Mouse (Mus musculus): ENCODE results near the gene Fkbp1a. TPM values are rescaled to one million over a fixed set of nuclear protein-coding genes. Genes with fewer than 3 reads are reported as not detected.

Fkbp1a gene
- polyA plus RNA-seq, 1 experiment from 2014 or later, result 644 TPM

GRCm38 (mm10) chr2:151524324-151525041, 17.8 kb upstream of the Fkbp1a start:
- 76% methylated on average over 4 of the region's 4 CpGs for WGBS
- ATAC-seq, result no peak

GRCm38 (mm10) chr2:151525520-151525919, 16.8 kb upstream of the Fkbp1a start:
- ATAC-seq (no peak), DNase-seq (ENCODE audit: low spot score) (no peak)
- no peaks in the 10 kb centered on the region for H3K27me3 ChIP-seq (replicated peaks; ENCODE audit: control insufficient read depth, insufficient read depth, low read length)
- no peak overlapping the region for H3K4me3 ChIP-seq (ENCODE audit: low read depth, low read length)
- no peaks in the 10 kb centered on the region for H3K9me3 ChIP-seq (replicated peaks; ENCODE audit: control insufficient read depth, low read length)
- no peak overlapping the region for H3K4me2 ChIP-seq (ENCODE audit: low read length)
- no peaks in the 10 kb centered on the region for H3K4me1 ChIP-seq (ENCODE audit: control insufficient read depth, insufficient read depth, low read length)
- no peak overlapping the region for H3K27ac ChIP-seq (ENCODE audit: low read depth, low read length)
- H3K9ac ChIP-seq (ENCODE audit: low read length), result no peak overlapping the region
- peaks cover 3% of the 10 kb centered on the region; the same call in 1 of the 2 replicates for H3K36me3 ChIP-seq (ENCODE audit: control insufficient read depth, insufficient read depth, low read length)
- WGBS, result 77% methylated on average over 2 of the region's 2 CpGs

More at GRCm38 (mm10) chr2:151524324-151525041, 17.8 kb upstream of the Fkbp1a start:
- Histone ChIP-seq H3K27me3 (replicated peaks; ENCODE audit: control insufficient read depth, insufficient read depth, low read length) (no peaks in the 10 kb centered on the region), H3K4me2 (ENCODE audit: low read length) (no peak overlapping the region), H3K4me3 (ENCODE audit: low read depth, low read length) (no peak overlapping the region), H3K36me3 (ENCODE audit: control insufficient read depth, insufficient read depth, low read length) (peaks cover 8% of the 10 kb centered on the region; the same call in 1 of the 2 replicates), H3K27ac (ENCODE audit: low read depth, low read length) (no peak overlapping the region), H3K4me1 (ENCODE audit: control insufficient read depth, insufficient read depth, low read length) (no peaks in the 10 kb centered on the region), H3K9me3 (replicated peaks; ENCODE audit: control insufficient read depth, low read length) (no peaks in the 10 kb centered on the region), H3K9ac (ENCODE audit: low read length) (no peak overlapping the region)
- DNase-seq (ENCODE audit: low spot score), result no peak

GRCm38 (mm10) chr2:151528066-151528465, 14.2 kb upstream of the Fkbp1a start:
- H3K9ac ChIP-seq (ENCODE audit: low read length), result no peak overlapping the region
- WGBS, result 88% methylated on average over 1 of the region's 1 CpGs
- H3K27ac ChIP-seq (ENCODE audit: low read depth, low read length), result no peak overlapping the region
- no peaks in the 10 kb centered on the region for H3K36me3 ChIP-seq (ENCODE audit: control insufficient read depth, insufficient read depth, low read length)
- H3K4me1 ChIP-seq (ENCODE audit: control insufficient read depth, insufficient read depth, low read length), result no peaks in the 10 kb centered on the region
- H3K9me3 ChIP-seq (replicated peaks; ENCODE audit: control insufficient read depth, low read length), result no peaks in the 10 kb centered on the region
- H3K27me3 ChIP-seq (replicated peaks; ENCODE audit: control insufficient read depth, insufficient read depth, low read length), result no peaks in the 10 kb centered on the region
- no peak overlapping the region for H3K4me3 ChIP-seq (ENCODE audit: low read depth, low read length)
- DNase-seq (ENCODE audit: low spot score), result no peak
- H3K4me2 ChIP-seq (ENCODE audit: low read length), result no peak overlapping the region
- no peak for ATAC-seq

GRCm38 (mm10) chr2:151529169-151529568, 13.1 kb upstream of the Fkbp1a start:
- no peak overlapping the region for H3K4me2 ChIP-seq (ENCODE audit: low read length)
- no peaks in the 10 kb centered on the region for H3K27me3 ChIP-seq (replicated peaks; ENCODE audit: control insufficient read depth, insufficient read depth, low read length)
- H3K4me1 ChIP-seq (ENCODE audit: control insufficient read depth, insufficient read depth, low read length), result no peaks in the 10 kb centered on the region
- H3K27ac ChIP-seq (ENCODE audit: low read depth, low read length), result no peak overlapping the region
- ATAC-seq (no peak), DNase-seq (ENCODE audit: low spot score) (no peak)
- no peak overlapping the region for H3K4me3 ChIP-seq (ENCODE audit: low read depth, low read length)
- no peak overlapping the region for H3K9ac ChIP-seq (ENCODE audit: low read length)
- H3K36me3 ChIP-seq (ENCODE audit: control insufficient read depth, insufficient read depth, low read length), result no peaks in the 10 kb centered on the region
- no peaks in the 10 kb centered on the region for H3K9me3 ChIP-seq (replicated peaks; ENCODE audit: control insufficient read depth, low read length)

GRCm38 (mm10) chr2:151530378-151531230, 11.7 kb upstream of the Fkbp1a start:
- Histone ChIP-seq H3K9me3 (replicated peaks; ENCODE audit: control insufficient read depth, low read length) (no peaks in the 10 kb centered on the region), H3K4me1 (ENCODE audit: control insufficient read depth, insufficient read depth, low read length) (no peaks in the 10 kb centered on the region), H3K27ac (ENCODE audit: low read depth, low read length) (no peak overlapping the region), H3K36me3 (ENCODE audit: control insufficient read depth, insufficient read depth, low read length) (no peaks in the 10 kb centered on the region), H3K9ac (ENCODE audit: low read length) (no peak overlapping the region), H3K4me2 (ENCODE audit: low read length) (no peak overlapping the region), H3K27me3 (replicated peaks; ENCODE audit: control insufficient read depth, insufficient read depth, low read length) (no peaks in the 10 kb centered on the region), H3K4me3 (ENCODE audit: low read depth, low read length) (no peak overlapping the region)
- ATAC-seq (no peak), DNase-seq (ENCODE audit: low spot score) (no peak)
- WGBS, result 61% methylated on average over 8 of the region's 8 CpGs

GRCm38 (mm10) chr2:151533632-151534031, 8.7 kb upstream of the Fkbp1a start:
- no peak overlapping the region for H3K4me2 ChIP-seq (ENCODE audit: low read length)
- H3K4me3 ChIP-seq (ENCODE audit: low read depth, low read length), result no peak overlapping the region
- WGBS, result 82% methylated on average over 6 of the region's 6 CpGs
- H3K9me3 ChIP-seq (replicated peaks; ENCODE audit: control insufficient read depth, low read length), result no peaks in the 10 kb centered on the region
- H3K36me3 ChIP-seq (ENCODE audit: control insufficient read depth, insufficient read depth, low read length), result no peaks in the 10 kb centered on the region
- no peak for ATAC-seq
- no peak overlapping the region for H3K27ac ChIP-seq (ENCODE audit: low read depth, low read length)
- no peaks in the 10 kb centered on the region for H3K4me1 ChIP-seq (ENCODE audit: control insufficient read depth, insufficient read depth, low read length)
- H3K27me3 ChIP-seq (replicated peaks; ENCODE audit: control insufficient read depth, insufficient read depth, low read length), result no peaks in the 10 kb centered on the region
- H3K9ac ChIP-seq (ENCODE audit: low read length), result no peak overlapping the region
- no peak for DNase-seq (ENCODE audit: low spot score)

GRCm38 (mm10) chr2:151535961-151536617, 6.2 kb upstream of the Fkbp1a start:
- DNase-seq (ENCODE audit: low spot score) (peak; percentile 24), ATAC-seq (peak; percentile 48; the same call in 1 of the 2 replicates)
- H3K36me3 ChIP-seq (ENCODE audit: control insufficient read depth, insufficient read depth, low read length), result no peaks in the 10 kb centered on the region
- no peaks in the 10 kb centered on the region for H3K27me3 ChIP-seq (replicated peaks; ENCODE audit: control insufficient read depth, insufficient read depth, low read length)
- no peak overlapping the region for H3K4me3 ChIP-seq (ENCODE audit: low read depth, low read length)
- H3K27ac ChIP-seq (ENCODE audit: low read depth, low read length), result no peak overlapping the region; the same call in 1 of the 2 replicates
- no peak overlapping the region for H3K9ac ChIP-seq (ENCODE audit: low read length)
- WGBS, result 64% methylated on average over 1 of the region's 1 CpGs
- no peak overlapping the region for H3K4me2 ChIP-seq (ENCODE audit: low read length)
- no peaks in the 10 kb centered on the region for H3K9me3 ChIP-seq (replicated peaks; ENCODE audit: control insufficient read depth, low read length)
- no peaks in the 10 kb centered on the region for H3K4me1 ChIP-seq (ENCODE audit: control insufficient read depth, insufficient read depth, low read length)

GRCm38 (mm10) chr2:151536618-151536974, 5.7 kb upstream of the Fkbp1a start:
- no peak overlapping the region for H3K4me2 ChIP-seq (ENCODE audit: low read length)
- no peaks in the 10 kb centered on the region for H3K36me3 ChIP-seq (ENCODE audit: control insufficient read depth, insufficient read depth, low read length)
- H3K4me1 ChIP-seq (ENCODE audit: control insufficient read depth, insufficient read depth, low read length), result peaks cover 4% of the 10 kb centered on the region
- H3K27ac ChIP-seq (ENCODE audit: low read depth, low read length), result no peak overlapping the region
- no peak overlapping the region for H3K4me3 ChIP-seq (ENCODE audit: low read depth, low read length)
- H3K27me3 ChIP-seq (replicated peaks; ENCODE audit: control insufficient read depth, insufficient read depth, low read length), result no peaks in the 10 kb centered on the region
- H3K9ac ChIP-seq (ENCODE audit: low read length), result no peak overlapping the region
- no peaks in the 10 kb centered on the region for H3K9me3 ChIP-seq (replicated peaks; ENCODE audit: control insufficient read depth, low read length)
- ATAC-seq (peak; percentile 35; the same call in 1 of the 2 replicates), DNase-seq (ENCODE audit: low spot score) (peak; percentile 46)
- 55% methylated on average over 5 of the region's 5 CpGs for WGBS

Measured in forebrain, embryonic 14.5 days (tissue).